Mouse (Mus musculus): Measurements from ENCODE around the gene Hnrnpab.
A peak's percentile ranks its signal among the peaks of the same experiment; 100 is the strongest.

The Hnrnpab gene

DNA sequence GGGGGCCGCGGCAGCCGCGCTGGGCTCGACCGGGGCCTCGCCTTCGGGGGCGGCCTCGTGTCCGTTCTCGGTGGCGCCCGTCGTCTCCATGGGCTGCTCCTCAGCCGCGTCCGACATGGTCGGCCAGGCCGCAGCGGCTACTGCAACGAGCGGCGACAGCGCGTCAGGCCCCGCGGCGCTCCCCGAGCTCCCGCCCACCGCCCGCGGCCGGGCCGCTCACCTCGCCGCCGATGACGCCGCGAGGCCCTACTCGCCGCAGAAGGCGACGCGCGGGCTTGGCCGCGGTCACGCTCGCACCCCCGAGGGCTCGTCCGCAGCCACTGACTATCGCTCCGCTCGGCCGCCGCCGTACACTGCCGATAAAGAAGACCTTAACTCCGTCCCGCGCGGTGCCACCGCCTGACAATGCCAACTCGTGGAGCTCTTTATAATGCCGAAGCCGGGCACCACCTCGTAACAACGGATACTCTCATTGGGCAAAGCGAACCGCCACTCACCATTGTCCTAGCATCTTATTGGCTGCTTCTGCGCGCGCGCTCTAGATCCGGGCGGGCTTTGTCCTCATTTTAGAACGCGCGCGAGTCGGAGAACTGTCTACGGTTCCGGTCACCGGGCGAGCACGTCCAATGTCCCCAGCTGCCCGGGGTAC lies at the start of gene Hnrnpab:
Hnrnpab (minus strand) TSS at position 401 of the 649 bp plus-strand sequence.
- peak; percentile 91 for DNase-seq (ENCODE audit: low read depth, low spot score)

DNA sequence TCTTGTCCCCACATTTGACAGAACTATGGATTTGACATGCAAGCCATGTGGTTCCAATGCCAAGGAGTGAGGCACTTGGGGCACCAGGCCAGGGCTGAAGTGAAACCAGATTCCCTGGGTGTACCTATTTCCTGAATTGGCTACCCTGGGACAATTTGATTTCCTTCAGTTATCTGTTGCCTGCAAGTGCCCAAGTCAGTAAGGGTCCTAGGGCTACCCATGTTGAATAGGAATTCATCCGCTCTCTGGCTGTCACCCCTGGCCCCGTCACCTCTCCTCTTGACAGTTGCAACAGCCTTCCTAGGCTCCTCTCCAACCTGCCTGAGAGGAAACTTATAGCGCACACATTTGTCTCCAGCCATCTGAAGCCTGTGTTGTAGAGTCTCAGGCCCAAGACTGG lies 48.2 kb upstream of the Hnrnpab start:
- no peak for DNase-seq (ENCODE audit: low read depth, low spot score)

DNA sequence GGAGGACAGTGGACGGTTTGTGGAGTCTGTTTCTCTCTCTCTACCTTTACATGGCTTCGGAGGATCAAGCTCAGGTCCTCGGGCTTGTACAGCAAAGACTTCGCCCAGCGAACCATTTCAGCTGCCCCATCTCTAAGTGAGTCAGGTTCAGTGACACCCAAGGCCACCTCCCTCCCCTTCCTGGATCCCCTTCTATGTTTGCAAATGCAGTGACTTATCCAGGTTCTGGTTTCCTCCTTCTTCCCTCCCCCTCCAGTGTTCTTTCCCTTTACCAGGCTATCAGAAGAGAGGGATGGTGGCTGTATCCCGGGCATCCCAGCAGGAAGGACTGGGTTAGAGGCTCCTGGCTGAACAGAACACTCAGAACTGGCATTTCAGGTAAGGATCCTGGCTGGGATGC lies 47.1 kb upstream of the Hnrnpab start:
- no peak for DNase-seq (ENCODE audit: low read depth, low spot score)

DNA sequence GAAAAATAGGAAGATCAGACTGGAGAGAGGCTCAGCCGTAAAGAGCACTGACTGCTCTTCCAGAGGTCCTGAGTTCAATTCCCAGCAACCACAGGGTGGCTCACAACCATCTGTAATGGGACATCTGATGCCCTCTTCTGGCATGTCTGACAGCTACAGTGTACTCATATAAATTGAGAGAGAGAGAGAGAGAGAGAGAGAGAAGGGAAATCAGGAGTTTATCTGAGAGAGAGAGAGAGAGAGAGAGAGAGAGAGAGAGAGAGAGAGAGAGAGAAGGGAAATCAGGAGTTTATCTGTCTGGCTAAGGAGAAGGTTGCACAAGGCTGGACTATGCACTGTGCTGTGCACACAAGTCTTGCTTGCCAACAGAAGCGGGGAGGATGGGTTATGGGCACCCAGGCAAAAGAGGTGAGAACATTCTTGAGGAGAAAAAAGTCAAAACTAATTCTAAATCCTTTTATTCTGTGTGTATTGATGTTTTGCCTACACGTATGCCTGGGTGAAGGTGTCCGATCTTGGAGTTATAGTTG lies 46.3 kb upstream of the Hnrnpab start:
- no peak for DNase-seq (ENCODE audit: low read depth, low spot score)

DNA sequence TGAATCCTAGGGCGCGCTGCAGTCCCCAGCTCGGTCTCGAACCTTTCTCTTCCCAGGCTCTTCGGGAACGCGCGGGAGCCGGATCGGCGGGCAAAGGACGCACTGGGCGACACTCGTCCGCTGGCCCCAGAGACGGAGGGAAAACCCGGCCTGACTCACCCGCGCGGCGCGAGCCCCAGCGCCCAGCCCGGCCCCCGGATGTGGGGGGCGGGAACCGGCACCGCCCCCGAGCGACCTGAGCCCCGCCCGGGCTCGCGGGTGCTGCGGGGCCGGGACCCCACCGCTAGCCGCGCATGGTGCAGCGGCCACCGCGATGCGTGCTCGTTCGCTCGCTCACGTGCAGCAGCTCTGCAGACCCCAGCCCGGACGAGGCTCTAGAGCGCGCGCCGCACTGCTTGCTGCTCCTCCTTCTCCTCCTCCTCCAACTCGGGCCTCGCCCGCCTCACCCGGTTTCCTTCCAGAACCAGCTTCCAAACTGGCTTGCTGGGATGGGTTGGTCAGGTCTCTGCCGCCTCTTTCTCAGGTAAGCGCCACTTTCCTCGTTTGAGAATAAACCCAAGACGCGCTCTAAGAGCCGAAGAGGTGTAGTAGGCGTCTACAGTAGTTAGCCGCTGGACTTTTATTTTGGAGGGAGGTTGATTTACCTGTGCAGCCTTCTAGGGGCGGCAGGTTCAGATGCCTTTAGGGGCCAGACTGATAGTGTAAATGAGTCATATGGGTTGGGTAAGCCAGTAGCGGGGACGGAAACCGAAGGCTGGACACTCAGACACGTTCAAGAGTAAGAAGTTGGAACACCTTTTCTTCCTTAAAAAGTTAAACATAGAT lies 44.3 kb upstream of the Hnrnpab start, which contains the start of the genes N4bp3 and D930048N14Rik:
N4bp3 (minus strand) TSS at position 152 of the 825 bp plus-strand sequence.
D930048N14Rik (plus strand) TSS at position 264 of the 825 bp plus-strand sequence.
- DNase-seq (ENCODE audit: low read depth, low spot score) = no peak

DNA sequence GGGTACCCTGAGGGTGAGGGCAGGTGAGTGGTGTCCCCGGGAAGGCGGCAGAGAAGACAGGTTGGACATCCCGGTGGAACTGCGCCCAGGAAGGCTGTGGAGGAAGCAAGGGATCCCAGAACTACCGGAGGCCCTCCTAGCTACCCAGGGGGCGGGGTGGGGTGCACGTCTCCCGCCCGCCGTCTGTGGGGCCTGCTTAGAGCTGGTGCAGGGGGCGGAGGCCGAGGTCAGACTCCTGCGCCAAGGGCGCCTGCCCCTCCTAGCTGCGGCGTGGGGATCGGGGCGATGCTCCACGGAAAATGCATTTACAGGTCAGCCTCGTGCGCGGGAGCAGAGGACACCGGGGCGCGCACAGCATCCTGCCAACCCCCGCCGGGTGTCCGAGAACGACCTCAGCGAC lies 43.6 kb upstream of the Hnrnpab start:
- no peak for DNase-seq (ENCODE audit: low read depth, low spot score)

DNA sequence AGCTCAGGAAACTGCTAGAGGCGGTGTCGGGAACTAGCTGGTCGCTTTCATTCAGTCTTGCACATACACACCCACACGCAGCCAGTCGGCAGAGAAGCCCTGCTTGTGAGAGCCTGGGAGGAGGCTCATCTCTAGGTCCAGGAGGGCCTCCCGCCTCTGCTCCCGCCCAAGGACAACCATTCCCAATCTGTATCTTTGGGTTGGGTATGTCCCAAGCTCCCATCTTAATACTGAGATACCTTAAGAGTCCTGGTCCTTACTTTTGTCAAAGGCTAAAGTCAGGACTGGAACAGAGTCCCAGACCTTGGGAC lies 43.2 kb upstream of the Hnrnpab start:
- DNase-seq (ENCODE audit: low read depth, low spot score) = no peak

DNA sequence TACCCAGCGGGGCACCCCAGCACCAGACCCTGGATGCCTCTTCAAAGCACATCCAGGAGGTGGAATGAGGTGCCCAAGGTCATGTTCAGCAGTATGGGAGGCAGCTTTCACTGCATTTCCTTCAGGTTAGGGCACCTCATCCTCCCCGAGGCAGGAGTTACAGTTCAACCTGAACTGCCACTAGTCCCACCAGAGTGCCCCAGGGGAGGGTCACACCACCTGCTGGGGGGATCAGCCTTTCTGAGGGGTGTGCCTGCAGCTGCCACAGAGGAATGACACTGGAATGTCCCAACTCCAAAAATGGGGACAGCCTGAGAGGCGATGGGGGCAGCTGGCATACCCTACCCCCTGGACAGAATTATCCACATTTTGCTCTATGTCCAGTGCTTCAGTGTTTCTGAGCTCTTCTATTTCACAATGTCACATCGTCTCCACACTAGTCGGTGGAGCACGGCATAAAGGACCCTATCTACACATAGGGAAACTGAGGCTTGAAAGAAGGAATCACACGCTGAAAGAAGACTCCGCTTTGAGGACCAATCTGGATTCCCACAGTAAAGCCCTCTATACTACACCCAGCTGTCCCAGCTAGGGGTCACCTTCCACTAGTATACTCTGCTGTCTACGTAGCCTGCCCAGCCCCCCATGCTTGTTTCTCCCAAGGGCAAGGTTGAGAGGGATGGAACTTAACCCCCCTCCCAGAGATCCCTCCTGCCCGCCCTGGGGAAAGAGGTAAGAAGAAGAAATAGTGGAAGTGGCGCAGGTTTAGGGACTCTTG lies 42.7 kb upstream of the Hnrnpab start:
- no peak for DNase-seq (ENCODE audit: low read depth, low spot score)

DNA sequence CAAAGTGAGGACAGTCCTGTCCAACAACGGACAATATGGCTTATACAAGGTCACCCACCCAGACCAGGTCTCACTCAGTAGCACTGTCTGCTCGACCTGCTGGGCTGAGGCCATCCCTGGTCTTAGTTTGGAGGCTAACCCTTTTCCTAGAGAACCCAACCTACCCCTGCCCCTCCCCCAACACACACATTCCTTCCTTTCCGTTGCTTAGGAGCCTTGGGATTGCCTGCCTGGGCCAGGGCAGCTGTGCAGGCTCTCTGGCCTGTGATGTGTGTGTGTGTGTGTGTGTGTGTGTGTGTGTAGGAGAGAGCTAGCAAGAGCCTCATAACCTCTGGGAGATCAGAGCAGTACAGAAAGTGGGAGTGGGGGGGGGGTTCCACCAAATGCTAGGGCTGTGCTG lies 41.9 kb upstream of the Hnrnpab start:
- DNase-seq (ENCODE audit: low read depth, low spot score) = no peak

DNA sequence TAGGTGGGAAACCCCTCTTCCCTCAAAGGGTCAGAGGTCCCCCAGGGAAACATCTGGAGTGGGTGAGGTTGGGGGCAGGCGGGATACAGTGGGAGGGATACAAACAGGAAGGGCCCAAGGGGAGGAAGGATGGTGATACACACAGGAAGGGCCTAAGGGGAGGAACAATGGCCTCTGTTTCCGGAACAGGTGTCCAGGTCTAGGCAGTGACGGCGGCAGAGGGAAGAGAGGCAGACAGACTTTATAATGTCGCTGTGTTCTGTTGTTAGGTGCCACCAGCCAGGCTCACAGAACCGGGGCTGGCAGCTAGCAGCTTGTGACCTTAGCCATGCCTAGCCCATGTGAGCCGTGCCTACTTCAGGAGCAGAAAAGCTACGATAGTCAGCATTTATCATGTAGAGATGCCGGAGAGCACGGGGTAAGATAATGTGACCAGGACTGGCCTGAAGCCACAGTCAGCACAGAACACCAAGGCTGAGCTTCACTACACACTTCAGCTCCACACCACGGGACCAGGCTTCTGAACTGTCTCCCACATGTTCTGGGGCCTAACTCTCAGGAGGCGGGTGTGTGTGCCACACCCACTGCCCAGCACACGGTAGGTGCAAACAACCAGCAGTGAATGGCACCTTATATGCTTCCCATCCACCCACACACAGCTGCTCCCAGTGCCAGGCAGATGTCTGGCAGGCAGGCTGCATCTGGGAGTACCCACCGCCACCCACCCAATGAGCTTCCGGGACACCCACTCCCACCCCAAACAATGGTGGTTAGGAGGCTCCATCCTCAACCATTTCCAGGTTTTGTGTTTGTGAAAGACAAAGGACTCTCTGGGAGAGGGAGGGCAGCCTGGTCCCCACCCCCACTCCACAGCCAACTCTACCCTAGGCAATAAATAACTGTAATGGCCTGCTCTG lies 40.4 kb upstream of the Hnrnpab start:
- no peak for DNase-seq (ENCODE audit: low read depth, low spot score)

DNA sequence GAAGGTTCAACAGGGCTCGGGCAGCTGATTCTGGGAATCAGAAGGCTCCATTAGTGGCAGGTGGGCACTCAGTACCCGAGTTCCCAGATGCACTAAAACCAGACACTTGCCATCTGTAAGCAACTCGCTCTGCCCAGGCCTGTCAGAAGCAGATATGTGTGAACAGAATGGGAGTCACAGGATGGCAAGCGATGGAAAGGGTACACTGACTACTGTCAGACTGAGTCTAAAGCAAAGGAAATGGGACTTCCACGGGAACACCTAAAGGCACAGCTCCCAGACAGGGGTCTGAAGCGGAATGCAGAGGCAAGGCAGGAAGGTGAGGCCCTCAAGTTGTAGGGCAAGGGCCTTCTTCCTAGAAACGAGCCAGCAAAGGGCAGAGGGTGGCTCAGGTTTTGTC lies 39.6 kb upstream of the Hnrnpab start:
- no peak for DNase-seq (ENCODE audit: low read depth, low spot score)

DNA sequence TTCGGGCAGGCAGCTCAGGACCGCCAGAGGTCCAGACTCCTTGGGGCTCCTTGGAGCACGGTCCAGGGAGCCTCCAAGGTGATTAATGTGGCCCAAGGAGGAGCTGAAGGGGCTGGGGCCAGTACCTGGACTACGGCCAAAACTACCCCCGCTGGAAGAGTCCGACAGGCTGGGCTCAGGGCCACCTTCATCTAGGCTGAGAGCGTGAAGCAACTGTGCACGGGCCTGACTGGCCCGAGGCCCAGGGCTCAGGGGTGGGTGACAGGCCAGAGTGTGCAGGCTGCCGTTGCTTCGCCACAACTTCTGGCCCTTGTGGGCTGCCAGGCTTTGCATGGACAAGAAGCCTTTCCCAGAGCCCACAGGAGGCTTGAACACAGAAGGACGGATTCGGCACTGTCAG lies 38.6 kb upstream of the Hnrnpab start:
- DNase-seq (ENCODE audit: low read depth, low spot score) = no peak

DNA sequence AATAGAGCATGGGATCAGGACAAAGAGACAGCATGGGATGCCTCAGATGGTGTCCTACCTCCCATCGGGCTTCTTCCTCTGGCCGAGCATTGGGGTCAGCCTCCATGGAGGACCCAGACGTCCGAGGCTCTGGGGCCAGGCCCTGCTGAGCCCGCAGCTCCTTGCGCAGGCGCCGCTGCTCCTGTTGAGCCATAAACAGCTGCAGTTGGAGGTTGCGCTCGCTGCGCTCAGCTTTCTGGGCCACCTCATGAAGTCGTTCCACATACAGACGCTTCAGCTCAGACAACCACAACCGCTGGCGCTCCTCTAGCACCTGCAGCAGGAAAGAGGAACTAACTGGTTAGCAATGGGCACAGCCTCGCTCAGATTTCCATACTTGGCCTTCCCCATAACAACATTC lies 37.6 kb upstream of the Hnrnpab start:
- DNase-seq (ENCODE audit: low read depth, low spot score) = no peak

DNA sequence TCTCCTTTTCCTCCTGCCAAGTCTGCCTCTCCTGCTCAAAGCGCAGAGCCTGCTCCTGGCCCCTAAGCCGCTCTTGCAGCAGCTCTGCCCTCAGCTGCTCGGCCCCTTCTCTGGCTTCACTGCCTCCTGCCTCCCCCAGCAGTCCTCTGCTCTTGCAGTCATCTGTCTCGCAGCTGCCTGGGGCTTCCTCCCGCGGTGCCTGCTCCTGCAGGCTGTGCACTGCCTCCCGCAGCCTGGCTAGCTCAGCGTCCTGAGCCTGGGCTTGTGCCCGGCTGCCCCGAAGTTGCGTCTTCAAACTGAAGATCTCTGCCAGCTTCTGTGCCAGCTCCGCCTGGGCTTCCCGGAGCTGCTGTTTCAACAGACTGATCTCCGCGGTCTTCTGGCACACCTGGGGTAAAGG lies 37.1 kb upstream of the Hnrnpab start:
- no peak for DNase-seq (ENCODE audit: low read depth, low spot score)

DNA sequence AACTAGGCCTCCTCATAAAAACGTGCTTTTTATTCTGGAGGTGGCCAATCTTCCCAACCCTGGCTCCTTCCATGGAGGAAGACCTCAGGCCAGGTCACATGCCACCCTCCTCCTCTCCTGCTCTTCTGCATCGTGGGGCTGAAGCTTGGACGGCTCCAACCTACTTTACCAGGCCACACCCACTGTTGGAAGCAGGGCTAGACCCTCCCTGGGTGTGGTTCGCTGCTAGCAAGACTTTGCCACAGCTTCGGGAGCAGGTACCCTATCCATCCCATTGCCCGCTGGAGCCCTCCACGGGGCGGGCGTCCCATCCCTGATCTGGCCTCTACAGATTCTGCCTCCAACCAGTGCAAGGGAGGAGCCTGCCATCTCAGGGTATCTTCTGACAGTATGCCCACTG lies 36.6 kb upstream of the Hnrnpab start:
- no peak for DNase-seq (ENCODE audit: low read depth, low spot score)

DNA sequence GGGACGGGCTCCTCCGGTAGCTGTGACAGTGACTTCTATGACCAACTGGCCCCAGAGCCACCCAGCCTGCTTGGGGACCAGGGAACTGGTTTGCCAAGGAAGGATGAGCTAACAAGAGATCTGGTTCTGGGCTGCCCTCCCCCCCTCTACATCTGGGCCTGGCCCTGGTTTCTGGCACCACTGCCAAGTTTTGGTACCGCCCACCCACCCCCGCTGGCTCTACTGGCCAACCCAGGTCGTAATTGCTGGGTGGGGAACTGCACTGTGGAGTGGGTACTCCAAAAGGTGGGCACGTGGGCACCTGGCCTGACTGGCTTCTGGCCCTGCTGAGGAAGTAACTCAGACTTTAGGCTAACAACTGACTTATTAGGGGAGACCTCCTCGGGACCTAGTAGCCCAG lies 34.1 kb upstream of the Hnrnpab start:
- DNase-seq (ENCODE audit: low read depth, low spot score) = no peak

DNA sequence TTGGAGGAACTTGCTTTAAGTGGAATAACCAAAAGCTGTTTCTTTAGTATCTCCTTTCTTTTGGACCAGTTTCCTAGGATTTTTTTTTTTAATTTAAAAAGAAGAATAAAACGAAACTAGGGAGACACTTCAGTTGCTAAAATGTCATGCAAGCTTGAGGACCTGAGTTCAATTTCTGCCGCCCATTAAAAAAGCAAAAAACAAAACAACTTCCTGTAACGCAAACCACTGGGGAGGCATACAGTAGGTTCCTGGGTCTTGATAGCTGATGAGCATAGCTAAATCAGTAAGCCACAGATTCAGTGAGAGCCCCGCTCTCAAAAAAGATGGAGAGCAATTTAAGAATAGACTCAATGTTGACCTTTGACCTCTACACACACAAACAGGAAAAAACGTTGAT lies 31.9 kb upstream of the Hnrnpab start:
- DNase-seq (ENCODE audit: low read depth, low spot score) = no peak

DNA sequence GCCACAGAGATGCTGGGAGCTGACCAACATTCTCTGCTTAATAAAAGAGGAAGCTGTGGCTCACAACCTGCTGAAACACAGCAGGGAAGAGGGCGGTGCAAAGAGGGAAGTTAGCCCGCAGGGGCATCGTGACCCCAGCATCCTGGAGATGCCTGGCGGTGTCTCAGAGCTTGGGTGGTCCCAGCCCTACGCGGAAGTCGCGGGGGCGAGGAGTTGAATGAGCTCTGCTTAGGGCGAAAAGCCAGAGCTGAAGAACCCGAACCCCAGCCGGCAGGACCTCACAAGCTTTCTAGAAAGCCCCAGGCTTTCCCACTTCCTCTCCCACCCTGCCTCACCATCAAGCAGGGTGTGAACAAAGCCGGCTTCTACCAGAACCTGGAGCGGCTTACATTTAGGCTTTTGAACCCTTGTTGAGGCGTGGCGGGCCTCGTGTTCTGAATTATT lies 31.3 kb upstream of the Hnrnpab start:
- DNase-seq (ENCODE audit: low read depth, low spot score) = no peak

DNA sequence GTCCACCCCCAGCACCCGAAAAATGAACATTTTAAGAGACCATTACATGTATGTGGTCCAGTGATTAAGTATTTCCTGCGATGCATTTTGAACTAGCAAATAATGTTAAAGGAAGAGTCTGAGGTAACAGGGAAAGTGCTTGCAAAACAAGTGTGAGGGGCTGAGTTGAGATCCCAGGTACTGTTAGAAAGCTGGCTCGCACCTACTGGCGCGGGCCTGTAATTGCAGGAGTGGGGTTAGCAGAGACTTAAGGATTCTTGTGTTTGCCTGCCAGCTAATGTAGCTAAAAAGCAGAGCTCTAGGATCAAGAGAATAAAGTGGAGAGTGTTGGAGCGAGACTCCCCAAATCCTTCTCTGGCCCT lies 29.7 kb upstream of the Hnrnpab start:
- DNase-seq (ENCODE audit: low read depth, low spot score) = no peak

DNA sequence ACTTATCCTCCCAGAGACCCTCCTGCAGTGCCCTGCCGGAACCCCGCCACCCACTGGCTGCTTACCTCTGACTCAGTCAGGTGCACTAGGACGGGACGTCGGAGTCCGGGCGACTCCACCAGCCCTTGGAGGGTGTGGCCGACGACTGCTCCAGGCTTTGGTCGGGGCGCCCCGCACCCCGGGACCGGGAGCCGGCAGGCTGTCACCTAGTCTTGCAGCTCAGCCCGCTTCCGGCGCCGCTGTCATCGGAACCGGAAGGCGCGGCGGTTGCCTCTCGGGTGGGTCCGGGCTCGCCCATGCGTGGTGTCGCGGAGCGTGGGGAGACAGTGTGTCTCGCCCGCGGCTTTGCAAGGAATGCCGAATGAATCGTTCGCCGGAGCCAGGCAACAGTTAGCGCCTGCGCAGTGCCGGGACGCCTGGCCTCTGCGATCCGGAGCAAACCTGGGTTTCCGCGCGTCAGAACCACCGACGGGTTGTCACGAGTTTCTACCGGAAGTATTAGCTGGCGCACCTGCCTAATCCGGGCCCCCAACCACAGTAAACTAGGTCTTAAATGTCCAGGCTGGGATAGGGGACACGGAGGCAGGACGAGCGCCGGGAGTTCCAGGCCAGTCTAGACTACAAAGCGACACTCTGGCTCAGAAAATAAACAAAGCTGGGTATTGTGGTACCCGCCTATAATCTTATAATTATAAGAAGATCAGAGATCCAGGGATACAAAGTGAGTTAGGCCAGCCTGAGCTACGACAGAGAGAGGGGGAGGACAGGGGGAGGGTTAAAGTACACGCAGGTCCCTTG lies 29.1 kb upstream of the Hnrnpab start, which contains the start of gene Rmnd5b:
Rmnd5b (minus strand) TSS at position 372 of the 798 bp plus-strand sequence.
- peak; percentile 87 for DNase-seq (ENCODE audit: low read depth, low spot score)
